Mouse (Mus musculus): Measurements from ENCODE around the gene Htr1f. TPM values are rescaled to one million over a fixed set of nuclear protein-coding genes. Genes with fewer than 3 reads are reported as not detected.

Htr1f gene
- polyA plus RNA-seq, 1 experiment from 2014 or later: 0.24 TPM

DNA sequence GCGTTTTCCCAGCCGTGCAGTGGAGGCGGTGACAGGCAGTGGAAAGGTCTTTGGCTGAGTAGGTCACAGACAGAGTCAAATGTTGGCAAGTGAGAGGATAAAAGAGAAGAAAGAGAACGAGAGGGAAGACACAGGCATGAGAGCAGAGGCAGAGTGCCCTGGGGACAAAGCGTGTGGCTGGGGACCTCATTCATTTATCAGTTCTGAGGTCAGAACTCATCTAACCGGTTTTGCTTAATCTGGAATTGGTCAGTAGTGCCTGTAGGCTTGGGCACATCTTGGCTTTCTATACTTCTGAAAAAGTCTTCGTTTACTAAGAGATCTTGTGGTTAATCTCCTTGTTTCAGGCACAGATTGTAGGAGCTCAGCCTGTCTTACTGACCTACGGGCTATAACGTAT lies 182.2 kb downstream of the Htr1f start:
- no peak for DNase-seq
- Histone ChIP-seq H3K27ac (replicated peaks; ENCODE audit: low read depth, low read length) (no peak overlapping the region), H3K4me3 (replicated peaks; ENCODE audit: low read depth, low read length) (no peak overlapping the region), H3K9ac (replicated peaks; ENCODE audit: low read length) (no peak overlapping the region), H3K27me3 (ENCODE audit: control insufficient read depth, insufficient read depth, low read length) (no peaks in the 10 kb centered on the region), H3K4me2 (ENCODE audit: low read length) (no peak overlapping the region), H3K4me1 (ENCODE audit: control insufficient read depth, insufficient read depth, low read length) (no peaks in the 10 kb centered on the region), H3K9me3 (ENCODE audit: control insufficient read depth, low read length) (no peaks in the 10 kb centered on the region), H3K36me3 (ENCODE audit: control insufficient read depth, insufficient read depth, low read length) (no peaks in the 10 kb centered on the region)
- no peak for ATAC-seq (ENCODE audit: low FRiP score, low TSS enrichment)
- 66% methylated on average over 9 of the region's 9 CpGs for WGBS

DNA sequence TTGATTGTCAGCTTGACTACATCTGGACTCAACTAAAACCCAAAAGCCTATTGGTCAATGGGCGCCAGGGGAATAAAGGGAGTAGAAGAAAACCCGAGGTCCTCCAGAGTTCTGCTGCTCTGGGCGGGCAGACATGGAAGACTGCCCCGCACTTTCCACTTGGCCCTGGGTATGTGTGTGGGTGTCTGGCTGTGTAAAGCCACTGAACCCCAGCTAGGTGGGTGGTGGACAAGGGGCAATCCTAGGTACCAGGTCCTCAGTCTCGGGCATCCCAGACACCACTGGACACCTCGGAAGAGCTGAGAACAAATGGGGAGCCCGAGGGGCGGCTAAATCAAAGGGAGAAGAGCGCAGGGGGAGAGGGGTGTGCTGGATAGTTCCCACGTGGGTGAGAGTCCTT lies 196.9 kb downstream of the Htr1f start:
- Histone ChIP-seq H3K27ac (replicated peaks; ENCODE audit: low read depth, low read length) (no peak overlapping the region), H3K4me3 (replicated peaks; ENCODE audit: low read depth, low read length) (no peak overlapping the region), H3K36me3 (ENCODE audit: control insufficient read depth, insufficient read depth, low read length) (no peaks in the 10 kb centered on the region), H3K27me3 (ENCODE audit: control insufficient read depth, insufficient read depth, low read length) (no peaks in the 10 kb centered on the region), H3K9ac (replicated peaks; ENCODE audit: low read length) (no peak overlapping the region), H3K9me3 (ENCODE audit: control insufficient read depth, low read length) (no peaks in the 10 kb centered on the region), H3K4me2 (ENCODE audit: low read length) (no peak overlapping the region), H3K4me1 (ENCODE audit: control insufficient read depth, insufficient read depth, low read length) (no peaks in the 10 kb centered on the region)
- WGBS: 79% methylated on average over 10 of the region's 10 CpGs
- ATAC-seq (ENCODE audit: low FRiP score, low TSS enrichment) (no peak), DNase-seq (no peak)

DNA sequence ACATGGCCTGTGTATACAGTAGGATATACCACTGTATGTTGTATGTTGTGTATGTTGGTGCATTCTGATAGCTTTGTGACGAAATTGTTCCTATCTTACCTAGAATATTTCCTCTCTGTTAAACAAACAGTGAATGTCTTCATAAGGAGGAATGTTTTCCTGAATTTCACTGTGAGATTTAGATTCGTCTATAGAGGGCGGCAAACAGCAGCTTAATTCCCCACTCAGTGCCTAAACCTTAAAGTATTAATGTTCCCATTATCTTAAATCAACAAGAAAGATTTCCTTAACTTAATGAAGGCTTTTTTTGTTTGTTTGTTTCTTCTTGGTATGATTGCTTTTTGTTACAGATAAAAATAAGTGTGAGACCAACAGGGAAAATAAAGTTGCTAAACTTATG lies 198.5 kb downstream of the Htr1f start:
- no peaks in the 10 kb centered on the region for H3K4me1 ChIP-seq (ENCODE audit: control insufficient read depth, insufficient read depth, low read length)
- peak; percentile 52 for DNase-seq
- 43% methylated on average over 3 of the region's 3 CpGs for WGBS

DNA sequence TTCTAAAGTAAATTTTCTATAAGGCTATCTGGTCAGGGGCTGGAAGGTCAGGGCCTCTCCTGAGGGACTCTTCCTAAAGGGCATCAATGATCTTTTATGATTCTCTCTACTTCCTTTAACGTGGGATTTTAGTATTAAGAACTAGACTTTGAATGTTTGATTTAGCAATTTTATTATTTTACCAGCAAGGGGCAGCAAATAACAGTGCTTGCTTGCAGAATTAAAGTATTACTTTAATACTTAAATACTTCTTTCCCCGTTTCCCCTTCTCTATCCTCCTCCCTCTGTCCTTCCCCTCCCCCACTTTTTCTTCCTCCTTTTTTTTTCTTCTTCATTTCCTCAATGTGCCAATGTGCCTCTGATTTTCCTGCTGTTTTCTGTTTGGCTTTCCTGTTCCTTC lies 202.3 kb downstream of the Htr1f start:
- WGBS: 51% methylated on average over 2 of the region's 2 CpGs
- no peaks in the 10 kb centered on the region for H3K9me3 ChIP-seq (ENCODE audit: control insufficient read depth, low read length)
- no peak overlapping the region for H3K4me2 ChIP-seq (ENCODE audit: low read length)
- H3K4me3 ChIP-seq (replicated peaks; ENCODE audit: low read depth, low read length): no peak overlapping the region
- ATAC-seq (ENCODE audit: low FRiP score, low TSS enrichment) (no peak), DNase-seq (peak; percentile 46)
- no peaks in the 10 kb centered on the region for H3K4me1 ChIP-seq (ENCODE audit: control insufficient read depth, insufficient read depth, low read length)
- no peak overlapping the region for H3K9ac ChIP-seq (replicated peaks; ENCODE audit: low read length)
- no peaks in the 10 kb centered on the region for H3K36me3 ChIP-seq (ENCODE audit: control insufficient read depth, insufficient read depth, low read length)
- H3K27ac ChIP-seq (replicated peaks; ENCODE audit: low read depth, low read length): no peak overlapping the region
- H3K27me3 ChIP-seq (ENCODE audit: control insufficient read depth, insufficient read depth, low read length): no peaks in the 10 kb centered on the region

More for the DNA sequence above, 198.5 kb downstream of the Htr1f start:
- Histone ChIP-seq H3K27ac (replicated peaks; ENCODE audit: low read depth, low read length) (no peak overlapping the region), H3K9me3 (ENCODE audit: control insufficient read depth, low read length) (no peaks in the 10 kb centered on the region), H3K27me3 (ENCODE audit: control insufficient read depth, insufficient read depth, low read length) (no peaks in the 10 kb centered on the region), H3K4me2 (ENCODE audit: low read length) (no peak overlapping the region), H3K9ac (replicated peaks; ENCODE audit: low read length) (no peak overlapping the region), H3K36me3 (ENCODE audit: control insufficient read depth, insufficient read depth, low read length) (no peaks in the 10 kb centered on the region), H3K4me3 (replicated peaks; ENCODE audit: low read depth, low read length) (no peak overlapping the region)
- no peak for ATAC-seq (ENCODE audit: low FRiP score, low TSS enrichment)

DNA sequence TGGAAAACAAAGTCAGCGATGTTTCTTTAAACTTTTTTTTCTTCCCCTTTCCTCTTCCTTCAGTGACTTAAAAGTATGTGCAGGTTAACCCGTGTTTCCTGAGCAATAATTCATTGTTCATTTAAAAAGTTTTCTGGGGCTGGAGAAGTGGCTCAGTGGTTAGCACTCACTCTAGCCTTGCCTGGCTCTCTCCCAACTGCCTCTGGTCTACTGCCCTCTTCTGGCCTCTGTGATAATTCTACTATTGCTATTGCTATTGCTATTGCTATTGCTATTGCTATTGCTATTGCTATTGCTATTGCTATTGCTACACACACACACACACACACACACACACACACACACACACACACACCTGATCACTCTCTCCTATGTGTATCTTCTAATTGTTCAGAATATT lies 206.6 kb downstream of the Htr1f start:
- H3K36me3 ChIP-seq (ENCODE audit: control insufficient read depth, insufficient read depth, low read length): no peaks in the 10 kb centered on the region
- H3K4me2 ChIP-seq (ENCODE audit: low read length): no peak overlapping the region
- no peak overlapping the region for H3K9ac ChIP-seq (replicated peaks; ENCODE audit: low read length)
- H3K27me3 ChIP-seq (ENCODE audit: control insufficient read depth, insufficient read depth, low read length): no peaks in the 10 kb centered on the region
- H3K4me3 ChIP-seq (replicated peaks; ENCODE audit: low read depth, low read length): no peak overlapping the region
- H3K4me1 ChIP-seq (ENCODE audit: control insufficient read depth, insufficient read depth, low read length): no peaks in the 10 kb centered on the region
- DNase-seq (no peak), ATAC-seq (ENCODE audit: low FRiP score, low TSS enrichment) (no peak)
- H3K9me3 ChIP-seq (ENCODE audit: control insufficient read depth, low read length): no peaks in the 10 kb centered on the region
- no peak overlapping the region for H3K27ac ChIP-seq (replicated peaks; ENCODE audit: low read depth, low read length)
- WGBS: 81% methylated on average over 2 of the region's 2 CpGs

DNA sequence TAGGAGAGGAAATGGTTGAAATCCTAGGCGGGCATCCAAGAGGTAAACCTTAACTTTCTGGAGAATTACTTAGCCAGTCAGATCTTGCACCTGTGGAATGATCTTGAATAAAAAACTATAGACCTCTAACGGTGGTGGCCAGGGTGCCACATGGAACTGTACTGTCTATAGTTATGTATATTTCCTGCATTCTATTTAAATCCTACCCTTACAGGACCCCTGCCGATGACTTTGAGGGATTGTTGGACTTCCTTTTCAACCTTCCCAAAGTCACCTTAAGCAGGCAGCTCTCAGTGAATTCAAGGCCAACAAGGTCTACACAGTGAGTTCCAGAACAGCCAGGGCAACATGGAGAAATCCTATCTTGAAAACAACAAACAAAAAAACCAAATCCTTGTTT lies 216.2 kb downstream of the Htr1f start:
- no peak overlapping the region for H3K4me3 ChIP-seq (replicated peaks; ENCODE audit: low read depth, low read length)
- H3K4me2 ChIP-seq (ENCODE audit: low read length): no peak overlapping the region
- DNase-seq (no peak), ATAC-seq (ENCODE audit: low FRiP score, low TSS enrichment) (no peak)
- WGBS: 95% methylated on average over 3 of the region's 3 CpGs
- no peaks in the 10 kb centered on the region for H3K36me3 ChIP-seq (ENCODE audit: control insufficient read depth, insufficient read depth, low read length)
- no peaks in the 10 kb centered on the region for H3K4me1 ChIP-seq (ENCODE audit: control insufficient read depth, insufficient read depth, low read length)
- H3K9ac ChIP-seq (replicated peaks; ENCODE audit: low read length): no peak overlapping the region
- H3K27ac ChIP-seq (replicated peaks; ENCODE audit: low read depth, low read length): no peak overlapping the region
- H3K27me3 ChIP-seq (ENCODE audit: control insufficient read depth, insufficient read depth, low read length): no peaks in the 10 kb centered on the region
- no peaks in the 10 kb centered on the region for H3K9me3 ChIP-seq (ENCODE audit: control insufficient read depth, low read length)

DNA sequence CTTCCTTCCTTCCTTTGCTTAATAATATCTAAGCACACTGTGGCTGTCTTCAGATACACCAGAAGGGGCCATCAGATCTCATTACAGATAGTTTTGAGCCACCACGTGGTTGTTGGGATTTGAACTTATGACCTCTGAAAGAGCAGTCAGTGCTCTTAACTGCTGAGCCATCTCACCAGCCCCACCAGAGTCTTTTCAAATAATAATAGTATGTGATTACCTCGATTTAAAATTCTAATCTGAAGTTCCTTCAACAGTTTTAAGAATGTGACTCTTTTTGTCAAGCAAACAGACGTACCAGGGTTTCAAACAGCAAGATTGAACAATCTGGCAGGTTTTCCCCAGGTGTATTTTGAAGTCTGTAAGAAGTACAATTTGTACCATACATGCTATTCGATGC lies 220.1 kb downstream of the Htr1f start:
- Histone ChIP-seq H3K27me3 (ENCODE audit: control insufficient read depth, insufficient read depth, low read length) (no peaks in the 10 kb centered on the region), H3K9me3 (ENCODE audit: control insufficient read depth, low read length) (no peaks in the 10 kb centered on the region), H3K4me1 (ENCODE audit: control insufficient read depth, insufficient read depth, low read length) (no peaks in the 10 kb centered on the region; the same call in 1 of the 2 replicates), H3K4me2 (ENCODE audit: low read length) (no peak overlapping the region), H3K27ac (replicated peaks; ENCODE audit: low read depth, low read length) (no peak overlapping the region), H3K4me3 (replicated peaks; ENCODE audit: low read depth, low read length) (no peak overlapping the region), H3K36me3 (ENCODE audit: control insufficient read depth, insufficient read depth, low read length) (no peaks in the 10 kb centered on the region), H3K9ac (replicated peaks; ENCODE audit: low read length) (no peak overlapping the region)
- WGBS: 39% methylated on average over 4 of the region's 4 CpGs
- ATAC-seq (ENCODE audit: low FRiP score, low TSS enrichment) (no peak), DNase-seq (no peak)

DNA sequence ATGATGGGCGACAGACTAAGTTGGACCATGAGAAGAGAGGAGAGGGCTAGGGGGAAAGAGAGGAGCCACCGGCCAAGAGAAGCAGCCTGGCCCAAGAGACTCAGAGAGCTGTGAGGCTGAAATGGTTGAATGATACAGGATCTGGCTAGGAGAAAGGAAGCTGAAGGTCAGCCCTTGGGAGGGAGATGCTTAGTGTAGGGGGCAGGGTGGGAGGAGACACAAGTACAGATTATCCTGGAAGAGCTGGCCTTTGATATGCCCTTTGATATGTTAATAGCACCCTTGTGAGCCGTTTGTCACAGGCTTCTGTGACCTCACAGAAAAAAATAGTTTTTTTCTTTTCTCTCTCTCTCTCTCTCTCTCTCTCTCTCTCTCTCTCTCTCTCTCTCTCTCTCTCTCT lies 220.5 kb downstream of the Htr1f start:
- no peak overlapping the region for H3K4me2 ChIP-seq (ENCODE audit: low read length)
- WGBS: 16% methylated on average over 3 of the region's 3 CpGs
- H3K4me3 ChIP-seq (replicated peaks; ENCODE audit: low read depth, low read length): no peak overlapping the region
- DNase-seq (no peak), ATAC-seq (ENCODE audit: low FRiP score, low TSS enrichment) (no peak)
- no peaks in the 10 kb centered on the region for H3K36me3 ChIP-seq (ENCODE audit: control insufficient read depth, insufficient read depth, low read length)
- H3K27me3 ChIP-seq (ENCODE audit: control insufficient read depth, insufficient read depth, low read length): no peaks in the 10 kb centered on the region
- H3K9me3 ChIP-seq (ENCODE audit: control insufficient read depth, low read length): no peaks in the 10 kb centered on the region
- no peaks in the 10 kb centered on the region; the same call in 1 of the 2 replicates for H3K4me1 ChIP-seq (ENCODE audit: control insufficient read depth, insufficient read depth, low read length)
- no peak overlapping the region for H3K27ac ChIP-seq (replicated peaks; ENCODE audit: low read depth, low read length)
- no peak overlapping the region for H3K9ac ChIP-seq (replicated peaks; ENCODE audit: low read length)

DNA sequence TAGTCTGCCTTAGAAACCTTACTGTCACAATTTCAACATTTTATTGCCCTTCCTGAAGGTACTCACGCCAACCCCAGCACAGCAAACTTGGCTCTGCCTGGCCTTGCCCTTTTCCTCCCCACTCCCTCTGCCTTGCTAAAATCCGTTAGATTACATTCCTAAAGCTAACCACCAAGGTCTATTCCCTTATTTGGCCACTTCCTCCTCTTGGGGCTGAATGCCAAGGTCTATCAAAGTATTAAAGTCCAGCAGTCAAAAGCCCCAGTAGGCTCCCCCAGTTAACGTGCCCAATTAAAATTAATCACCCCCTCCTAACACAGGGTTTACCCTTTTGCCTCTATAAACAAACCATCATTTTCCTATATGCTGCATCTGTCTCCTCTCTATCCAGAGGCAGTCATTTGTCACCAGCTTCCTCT lies 221.2 kb downstream of the Htr1f start:
- 41% methylated on average over 3 of the region's 3 CpGs for WGBS
- no peak for ATAC-seq (ENCODE audit: low FRiP score, low TSS enrichment)
- no peak for DNase-seq

More for the DNA sequence above, 221.2 kb downstream of the Htr1f start:
- Histone ChIP-seq H3K4me2 (ENCODE audit: low read length) (no peak overlapping the region), H3K4me1 (ENCODE audit: control insufficient read depth, insufficient read depth, low read length) (no peaks in the 10 kb centered on the region; the same call in 1 of the 2 replicates), H3K9me3 (ENCODE audit: control insufficient read depth, low read length) (no peaks in the 10 kb centered on the region), H3K4me3 (replicated peaks; ENCODE audit: low read depth, low read length) (no peak overlapping the region), H3K36me3 (ENCODE audit: control insufficient read depth, insufficient read depth, low read length) (no peaks in the 10 kb centered on the region), H3K27me3 (ENCODE audit: control insufficient read depth, insufficient read depth, low read length) (no peaks in the 10 kb centered on the region), H3K9ac (replicated peaks; ENCODE audit: low read length) (no peak overlapping the region), H3K27ac (replicated peaks; ENCODE audit: low read depth, low read length) (no peak overlapping the region)
